Mouse (Mus musculus): ENCODE data around the gene Olfr488.
"Not testable (repeated sequence)": the region's sequence is repeated elsewhere in the genome, so short reads cannot be mapped to it uniquely, and the experiment has no call there.

DNA sequence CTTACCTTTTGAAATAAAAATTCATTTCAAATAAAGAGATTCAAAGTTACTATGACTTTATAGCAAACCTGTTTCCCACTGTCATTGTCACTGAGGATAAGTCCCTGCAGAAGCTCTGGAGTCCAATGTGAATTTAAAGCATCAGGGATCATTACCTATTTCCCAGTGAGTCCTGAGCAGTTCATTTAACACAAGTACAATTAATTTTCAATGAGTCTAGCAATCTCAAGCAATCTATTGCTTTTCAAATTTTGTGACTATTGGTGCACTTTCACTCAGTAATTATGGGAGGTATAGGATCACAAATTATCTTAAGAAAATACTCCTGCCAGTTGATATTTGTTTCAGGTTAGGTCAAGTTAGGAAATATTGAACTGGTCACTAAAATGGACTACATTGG lies 43.6 kb downstream of the Olfr488 start, which contains the start of gene Olfr487:
- TF ChIP-seq CTCF (IDR thresholded peaks at IDR 0.05; ENCODE audit: extremely low read depth, insufficient read depth, insufficient read length, insufficient replicate concordance); POLR2A (IDR thresholded peaks at IDR 0.05; ENCODE audit: low read depth, low read length): not testable (repeated sequence)

Data from spleen, adult 2 months (tissue).